Mouse (Mus musculus): ENCODE results near the gene Fhdc1. TPM values are rescaled to one million over a fixed set of nuclear protein-coding genes. Genes with fewer than 3 reads are reported as not detected.

Gene Fhdc1
- total RNA-seq, 2 experiments from 2014 or later, result 3.3 to 5.2 TPM

GRCm38 (mm10) chr3:84436947-84437346, 43.3 kb downstream of the Fhdc1 start:
- intact Hi-C loops (cut with DNase I), result no loop called here
- no peak for DNase-seq

- intact Hi-C loops (cut with DNase I), result no loop called here
- peak; percentile 82 for DNase-seq
Observed at GRCm38 (mm10) chr3:84435288-84436043, 44.8 kb downstream of the Fhdc1 start.

GRCm38 (mm10) chr3:84432797-84433445, 47.3 kb downstream of the Fhdc1 start:
- intact Hi-C loops (cut with DNase I), result no loop called here
- DNase-seq, result no peak

- intact Hi-C loops (cut with DNase I), result no loop called here
- peak; percentile 14 for DNase-seq
Observed at GRCm38 (mm10) chr3:84431257-84431656, 49.0 kb downstream of the Fhdc1 start.

- intact Hi-C loops (cut with DNase I), result no loop called here
- no peak for DNase-seq
Observed at GRCm38 (mm10) chr3:84430152-84430551, 50.1 kb downstream of the Fhdc1 start.

GRCm38 (mm10) chr3:84428994-84429725, 51.1 kb downstream of the Fhdc1 start:
- DNase-seq, result no peak
- intact Hi-C loops (cut with DNase I), result no loop called here

- no peak for DNase-seq
- intact Hi-C loops (cut with DNase I), result no loop called here
Observed at GRCm38 (mm10) chr3:84427779-84428178, 52.5 kb downstream of the Fhdc1 start.

GRCm38 (mm10) chr3:84422340-84422739, 57.9 kb downstream of the Fhdc1 start:
- intact Hi-C loops (cut with DNase I), result no loop called here
- no peak for DNase-seq

- intact Hi-C loops (cut with DNase I), result no loop called here
- no peak for DNase-seq
Observed at GRCm38 (mm10) chr3:84413868-84414267, 66.4 kb downstream of the Fhdc1 start.

- intact Hi-C loops (cut with DNase I), result no loop called here
- no peak for DNase-seq
Observed at GRCm38 (mm10) chr3:84412920-84413319, 67.3 kb downstream of the Fhdc1 start.

- no peak for DNase-seq
- intact Hi-C loops (cut with DNase I), result no loop called here
Observed at GRCm38 (mm10) chr3:84409474-84409862, 70.8 kb downstream of the Fhdc1 start.

- intact Hi-C loops (cut with DNase I), result no loop called here
- DNase-seq, result no peak
Observed at GRCm38 (mm10) chr3:84408756-84409473, 71.3 kb downstream of the Fhdc1 start.

GRCm38 (mm10) chr3:84405523-84405922, 74.7 kb downstream of the Fhdc1 start:
- intact Hi-C loops (cut with DNase I), result no loop called here
- no peak for DNase-seq

- DNase-seq, result no peak
- intact Hi-C loops (cut with DNase I), result no loop called here
Observed at GRCm38 (mm10) chr3:84403389-84403788, 76.8 kb downstream of the Fhdc1 start.

GRCm38 (mm10) chr3:84402716-84403115, 77.5 kb downstream of the Fhdc1 start:
- no peak for DNase-seq
- intact Hi-C loops (cut with DNase I), result no loop called here

- DNase-seq, result no peak
- intact Hi-C loops (cut with DNase I), result no loop called here
Observed at GRCm38 (mm10) chr3:84397976-84398375, 82.3 kb downstream of the Fhdc1 start.

- DNase-seq, result no peak
- intact Hi-C loops (cut with DNase I), result no loop called here
Observed at GRCm38 (mm10) chr3:84396240-84396639, 84.0 kb downstream of the Fhdc1 start.

- intact Hi-C loops (cut with DNase I), result no loop called here
- DNase-seq, result no peak
Observed at GRCm38 (mm10) chr3:84395840-84396239, 84.4 kb downstream of the Fhdc1 start.

GRCm38 (mm10) chr3:84394841-84395447, 85.3 kb downstream of the Fhdc1 start:
- intact Hi-C loops (cut with DNase I), result no loop called here
- no peak for DNase-seq

Measured in left cerebral cortex, postnatal 4 days (tissue).